Mouse (Mus musculus) layer of hippocampus, adult 9-11 months (tissue): ENCODE measurements around the gene Ubn1.

ENCODE experiments used
- DNase-seq: peaks from one replicate; pipeline ENCODE4 v3.0.0; 2022

Gene Ubn1

DNA sequence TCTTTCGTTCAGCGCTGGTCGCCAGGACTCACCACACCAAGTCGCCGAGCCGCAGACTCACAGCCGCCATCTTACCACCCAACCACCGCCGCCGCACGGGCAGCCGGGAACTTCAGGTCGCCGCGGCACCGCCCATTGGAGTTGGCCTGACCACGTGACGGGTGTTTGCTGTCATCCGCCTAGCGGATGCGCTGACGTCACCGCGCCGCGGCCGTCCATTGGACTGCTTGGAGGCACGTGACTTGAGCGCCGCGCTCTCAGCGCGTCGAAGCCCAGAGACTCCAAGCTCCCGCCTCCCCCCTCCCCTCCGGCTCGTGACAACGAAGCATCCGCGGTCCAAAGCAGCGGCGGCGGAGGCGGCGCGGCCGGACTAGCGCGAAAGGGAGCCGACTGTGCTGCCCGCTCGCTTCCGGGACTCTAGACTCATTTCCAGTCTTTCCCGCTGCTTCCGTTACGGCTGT, at the start of gene Ubn1, which contains the start of gene Glyr1:
Gene Ubn1 (plus strand): TSS at position 284 of the 461 bp plus-strand sequence.
Gene Glyr1 (minus strand): TSS at position 90 of the 461 bp plus-strand sequence.
- DNase-seq: peak; percentile 100

DNA sequence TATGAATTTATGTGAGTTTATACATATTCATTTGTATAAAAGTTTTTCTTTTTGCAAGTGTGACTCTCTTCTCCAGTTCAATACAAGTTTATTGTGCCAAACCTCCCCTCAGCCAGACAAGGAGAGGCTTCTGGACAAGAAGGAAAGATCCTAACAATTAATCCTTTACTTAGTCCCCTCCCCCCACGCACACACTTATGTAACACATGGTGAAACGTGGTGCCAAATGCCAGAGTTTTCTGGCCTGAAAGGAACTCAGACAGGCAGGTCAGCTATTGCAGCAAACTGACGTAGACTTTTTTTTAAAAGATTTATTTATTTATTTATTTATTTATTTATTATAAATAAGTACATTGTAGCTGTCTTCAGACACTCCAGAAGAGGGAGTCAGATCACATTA, 49.2 kb upstream of the Ubn1 start:
- DNase-seq: no peak

DNA sequence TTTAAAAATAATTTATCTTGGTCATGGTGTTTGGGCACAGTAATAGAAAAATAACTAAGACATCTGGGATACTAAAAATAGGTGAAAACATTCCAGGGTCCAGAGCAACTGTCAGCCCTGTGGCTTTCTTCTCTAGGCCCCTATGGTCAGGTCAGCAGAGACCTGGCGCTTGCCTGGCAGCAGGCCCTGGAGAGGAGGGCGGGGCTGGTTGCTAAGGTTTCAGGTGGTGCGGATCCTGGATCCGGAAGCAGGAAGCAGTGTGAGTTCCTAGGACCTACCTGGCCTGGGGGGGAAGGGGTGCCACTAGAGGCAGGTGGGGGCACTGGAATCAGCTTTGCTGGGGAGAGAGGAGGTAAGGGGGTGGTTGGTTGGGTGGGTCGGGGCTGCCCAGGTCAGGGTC, 42.8 kb upstream of the Ubn1 start, which contains the start of gene Smim22:
Gene Smim22 (plus strand): TSS at position 222 of the 400 bp plus-strand sequence.
- DNase-seq: no peak

DNA sequence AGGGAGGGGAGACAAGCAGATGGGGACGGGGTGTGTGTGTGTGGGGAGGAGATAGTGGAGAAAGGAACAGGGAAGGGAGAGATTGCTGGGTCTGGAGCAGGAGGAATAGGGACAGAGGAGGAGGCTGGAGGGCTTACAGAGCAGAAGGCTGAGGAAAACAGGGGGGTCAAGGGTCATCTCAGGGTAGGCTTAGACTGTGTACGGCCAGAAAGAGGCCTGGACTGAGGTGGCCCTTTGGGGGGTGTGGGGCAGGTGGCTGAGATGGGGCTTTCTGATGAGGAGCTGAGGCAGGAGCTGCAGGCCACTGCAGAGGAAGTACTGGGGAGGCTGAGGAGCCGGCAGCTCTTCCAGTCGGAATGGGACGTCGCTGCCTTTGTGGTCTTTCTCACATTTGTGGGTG, 42.4 kb upstream of the Ubn1 start:
- DNase-seq: no peak

DNA sequence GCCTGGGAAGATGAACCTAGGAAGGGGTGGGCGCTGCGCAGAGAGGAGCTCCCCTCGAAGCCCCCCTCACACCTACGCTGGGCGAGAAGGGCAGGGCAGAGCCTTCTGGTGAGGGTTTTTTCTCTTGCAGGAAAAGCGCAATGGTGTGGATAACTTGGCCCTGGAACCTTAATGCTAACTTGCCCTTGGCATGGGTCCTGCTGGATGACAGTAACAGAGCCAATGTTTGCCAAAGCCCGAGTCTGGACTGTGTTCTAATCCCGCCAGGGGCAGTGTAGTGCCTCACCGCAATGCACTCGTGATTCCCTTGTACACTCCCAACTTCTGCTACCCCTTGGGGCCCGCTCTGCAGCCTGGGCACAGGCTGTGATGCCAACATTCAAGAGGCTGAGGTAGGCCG, 41.8 kb upstream of the Ubn1 start:
- no peak for DNase-seq

DNA sequence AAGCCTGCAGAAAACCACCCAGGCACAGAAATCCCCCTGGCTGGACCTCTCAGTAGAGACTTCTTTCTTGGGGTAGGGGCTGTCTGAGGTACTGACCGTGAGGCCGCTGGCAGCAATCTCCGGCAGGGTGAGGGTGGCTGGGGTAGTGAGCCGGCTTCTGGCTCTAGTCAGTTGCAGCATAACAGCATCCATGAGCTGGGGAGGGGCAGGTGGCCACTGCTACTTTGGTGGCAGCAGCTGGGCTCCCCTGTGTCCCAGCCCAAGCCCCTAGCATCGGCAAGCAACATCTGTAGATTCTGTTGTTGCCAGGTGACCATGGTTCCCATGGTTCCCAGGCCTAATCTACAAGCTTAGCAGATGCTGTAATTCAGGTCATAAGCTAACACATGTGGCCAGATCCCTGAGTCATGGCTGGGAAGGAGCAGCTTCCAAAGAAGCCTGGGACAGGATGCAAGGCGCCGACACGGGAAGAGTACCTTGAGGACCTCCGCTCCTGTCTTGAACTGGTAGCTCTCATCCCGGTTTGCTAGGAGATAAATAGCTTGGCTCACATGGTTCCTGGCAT, 39.4 kb upstream of the Ubn1 start:
- DNase-seq: peak; percentile 31

DNA sequence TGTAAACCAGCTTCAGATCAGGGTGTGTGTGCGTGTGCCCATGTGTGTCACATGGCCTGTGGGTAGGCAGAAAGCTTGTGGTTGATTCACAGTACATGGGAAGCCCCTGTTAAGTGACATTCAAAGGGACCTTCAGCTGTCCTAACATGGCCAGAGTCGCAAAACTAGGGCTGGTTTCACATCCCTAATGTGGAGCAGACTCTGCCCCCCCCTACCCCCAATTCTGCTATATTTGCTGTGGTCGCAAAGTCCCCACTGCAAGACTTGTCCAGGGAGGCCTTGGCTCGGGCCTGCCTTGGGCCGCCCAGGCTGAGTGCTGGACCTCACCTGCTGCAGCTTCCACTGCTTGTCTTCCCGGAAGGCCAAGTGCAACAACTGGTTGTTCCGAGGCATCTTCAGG, 38.6 kb upstream of the Ubn1 start:
- no peak for DNase-seq

DNA sequence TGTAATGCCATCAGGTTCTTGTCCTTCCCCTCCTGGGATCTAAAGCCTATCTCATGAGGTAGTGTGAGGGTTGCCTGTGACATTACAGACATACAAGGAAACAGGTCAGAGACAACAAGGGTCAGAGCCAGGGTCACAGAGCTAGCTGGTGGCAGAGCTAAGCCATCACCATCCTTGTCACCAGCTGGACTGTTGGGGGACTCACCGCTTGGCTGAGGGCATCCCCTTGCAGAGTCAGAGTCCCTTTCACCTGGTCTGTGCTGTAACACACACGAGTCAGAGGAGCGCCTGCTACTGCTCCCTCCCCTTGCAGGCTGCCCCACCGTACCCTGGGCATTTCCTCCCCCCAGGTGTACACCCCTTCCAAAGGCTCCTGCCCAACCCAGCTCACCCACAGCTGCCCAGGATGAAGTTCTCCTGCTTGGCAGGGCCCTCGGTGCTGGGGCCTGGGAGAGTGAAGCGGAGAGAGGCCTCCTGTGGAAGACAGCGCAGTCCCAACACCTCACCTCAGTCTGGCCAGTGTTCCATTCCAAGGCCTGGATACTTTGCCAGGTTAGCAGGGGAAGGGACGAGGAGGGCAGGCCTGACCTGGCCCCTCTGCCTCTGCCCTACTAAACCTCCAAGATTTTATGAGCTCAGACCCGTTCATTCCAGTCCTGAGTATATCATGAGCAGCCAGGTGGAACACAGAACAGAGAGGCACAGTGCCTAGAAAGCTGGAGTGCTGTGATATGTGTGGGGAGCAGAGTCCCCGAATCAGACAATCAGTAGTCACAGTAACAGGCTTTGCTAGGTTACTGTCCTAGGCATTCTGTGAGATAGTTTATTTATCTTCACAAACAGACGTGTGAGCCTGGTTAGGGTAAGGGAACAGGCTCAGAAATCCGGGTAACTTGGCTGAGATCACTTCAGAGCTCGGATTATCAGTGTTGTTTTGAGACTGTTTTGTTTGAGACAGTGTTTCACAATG, 37.5 kb upstream of the Ubn1 start:
- DNase-seq: peak; percentile 49

DNA sequence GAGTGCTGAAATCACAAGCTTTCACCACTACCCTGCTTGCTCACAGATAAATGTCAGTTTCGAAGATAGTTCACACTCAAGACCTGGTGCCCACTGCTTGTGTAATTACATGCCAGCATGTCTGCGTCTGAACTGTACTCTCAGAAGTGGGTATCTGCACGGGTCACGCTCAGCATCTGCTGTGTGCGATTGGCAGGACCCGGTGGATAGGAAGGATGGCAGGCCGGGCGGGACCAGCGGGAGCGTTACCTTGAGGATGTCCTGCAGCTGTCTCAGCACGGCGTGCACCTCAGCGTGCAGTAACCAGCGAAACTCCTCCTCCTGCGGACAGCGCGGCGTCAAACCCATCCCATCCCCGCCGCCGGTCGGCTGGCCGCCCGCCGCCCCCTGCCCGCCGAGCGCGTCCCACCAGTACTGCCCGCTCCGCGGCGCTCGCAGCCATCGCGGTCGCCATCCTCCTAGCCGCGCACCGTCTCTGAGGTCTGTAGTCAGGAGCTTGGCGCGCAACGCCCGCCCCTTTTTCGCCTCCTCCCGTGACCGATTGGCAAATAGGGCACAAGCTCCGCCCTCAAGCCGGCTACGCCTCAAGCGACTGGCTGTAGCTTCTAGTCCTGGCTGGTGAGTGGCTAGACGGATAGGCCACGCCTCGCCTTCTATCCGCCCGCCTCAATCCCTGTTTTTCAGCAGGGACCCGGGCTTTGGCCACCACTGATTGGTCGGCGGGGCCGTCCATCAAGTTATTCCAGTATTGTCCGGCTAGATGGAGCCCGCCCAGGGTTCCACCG, 36.6 kb upstream of the Ubn1 start, which contains the start of gene Rogdi:
Gene Rogdi (minus strand): TSS at position 500 of the 785 bp plus-strand sequence.
- DNase-seq: peak; percentile 100

DNA sequence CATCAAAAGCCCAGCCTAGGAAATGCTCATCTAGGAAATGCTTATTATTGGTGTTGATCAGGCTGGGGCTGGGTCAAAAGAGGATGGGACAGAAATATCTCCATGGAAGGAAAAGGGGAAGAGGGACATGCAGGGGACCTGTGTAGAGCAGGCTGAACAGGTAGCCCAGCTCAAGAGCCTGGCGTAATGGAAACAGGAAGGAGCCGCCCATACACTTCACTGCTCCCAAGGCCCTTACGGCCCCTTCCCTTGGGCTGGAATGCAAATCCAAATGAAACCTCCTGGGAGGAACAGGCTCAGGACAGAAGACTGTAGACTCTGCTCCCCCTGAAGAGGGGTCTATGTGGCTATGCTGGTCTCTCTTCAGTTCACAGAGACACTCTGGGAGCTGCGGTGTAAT, 35.3 kb upstream of the Ubn1 start:
- no peak for DNase-seq

DNA sequence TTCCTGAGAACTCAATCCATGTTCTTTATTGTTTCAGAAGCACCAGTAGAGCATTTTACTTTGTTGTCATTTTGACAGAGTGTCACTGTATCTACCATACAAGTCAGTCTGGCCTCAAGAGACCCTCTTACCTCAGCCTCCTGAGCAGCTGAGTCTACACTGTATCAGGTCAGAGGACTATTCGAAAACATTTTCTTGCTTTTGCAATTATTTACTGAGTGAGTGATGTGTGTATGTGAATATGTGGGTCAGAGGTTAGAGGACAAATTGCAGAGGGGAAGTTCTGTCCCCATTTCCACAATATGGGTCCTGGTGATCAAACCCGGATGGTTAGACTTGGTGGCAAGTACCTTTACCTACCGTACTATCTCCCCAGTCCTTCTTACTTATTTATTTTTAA, 25.8 kb upstream of the Ubn1 start:
- no peak for DNase-seq

DNA sequence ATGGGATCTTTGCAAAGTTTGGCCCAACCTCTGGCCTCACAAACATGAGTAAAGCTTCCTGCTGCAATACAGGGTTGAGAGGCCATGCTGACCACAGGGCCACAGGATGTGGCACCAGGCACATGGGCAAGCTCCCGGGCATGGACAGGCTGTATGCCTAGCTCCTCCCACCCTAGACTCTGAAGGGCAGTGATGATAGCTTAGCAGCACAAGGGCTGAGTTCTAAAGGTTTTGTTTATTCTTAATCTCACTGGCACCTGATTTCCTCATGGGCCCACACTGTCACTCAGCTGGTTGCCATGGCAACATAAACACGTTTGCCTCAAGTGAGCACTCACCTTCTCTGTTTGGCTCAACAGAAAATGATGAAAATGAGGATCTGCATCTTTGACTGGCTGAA, 20.0 kb upstream of the Ubn1 start:
- DNase-seq: no peak

DNA sequence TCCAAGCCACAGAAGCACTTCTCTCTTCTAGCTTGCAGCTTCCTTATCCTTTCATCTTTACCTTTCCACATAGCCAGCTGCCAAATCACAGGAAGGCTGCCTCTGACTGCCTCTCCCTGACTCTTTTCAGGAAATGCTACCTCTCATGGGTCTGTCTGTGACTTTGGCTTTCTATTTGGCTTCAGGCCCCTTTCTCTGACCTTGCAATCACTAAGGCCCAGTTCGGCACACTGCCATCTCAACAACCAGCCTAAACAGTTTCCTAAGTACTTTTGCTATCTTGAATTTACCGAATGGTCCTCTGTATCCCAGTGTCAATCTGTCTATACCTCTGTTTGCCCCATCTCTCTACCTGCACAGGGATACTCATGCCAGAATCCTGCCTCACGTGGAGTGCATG, 14.3 kb upstream of the Ubn1 start:
- DNase-seq: no peak

DNA sequence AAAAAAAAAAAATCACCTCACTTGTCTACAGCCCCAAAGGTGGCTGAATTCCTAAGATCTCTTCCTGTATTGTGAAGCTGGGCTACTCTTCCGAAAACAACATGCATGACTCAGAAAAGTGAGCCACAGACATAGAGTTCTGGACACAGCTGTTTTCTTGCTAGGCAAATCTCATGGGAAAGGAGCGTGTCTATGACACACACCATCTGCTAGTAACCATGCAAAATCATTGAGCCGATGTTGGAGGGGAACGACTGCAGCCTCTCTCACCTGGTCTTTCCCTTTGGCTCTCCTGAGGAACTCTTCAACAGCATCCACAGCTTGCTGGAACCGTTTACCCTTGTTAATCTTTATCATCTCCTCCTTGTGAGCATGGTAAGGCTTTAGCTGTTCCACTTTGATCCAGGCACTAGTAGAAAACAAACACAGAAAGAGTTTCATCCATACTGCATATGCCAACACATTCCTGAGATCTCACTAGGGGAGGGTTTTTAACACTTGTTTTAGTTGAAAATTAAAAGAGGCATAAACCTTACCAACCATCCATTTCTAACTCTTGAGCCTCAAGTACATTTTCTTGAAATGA, 13.1 kb upstream of the Ubn1 start:
- DNase-seq: no peak

DNA sequence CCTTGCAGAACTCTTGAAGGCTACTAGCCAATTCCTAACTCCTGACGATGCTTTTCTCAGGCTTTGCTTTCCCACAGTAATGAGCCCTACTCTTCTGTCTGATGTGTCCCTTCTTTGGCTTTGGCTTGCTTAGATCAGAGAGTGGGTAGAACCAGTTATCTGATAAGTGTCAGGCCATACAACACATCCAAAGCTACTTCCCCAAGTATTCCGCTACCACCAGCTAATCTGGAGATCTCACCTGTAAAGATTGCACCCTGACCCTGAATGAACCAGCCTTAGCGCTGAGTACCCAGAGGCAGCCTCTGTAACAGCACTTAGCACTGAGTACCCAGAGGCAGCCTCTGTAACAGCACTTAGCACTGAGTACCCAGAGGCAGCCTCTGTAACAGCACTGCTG, 4.5 kb upstream of the Ubn1 start:
- DNase-seq: no peak

DNA sequence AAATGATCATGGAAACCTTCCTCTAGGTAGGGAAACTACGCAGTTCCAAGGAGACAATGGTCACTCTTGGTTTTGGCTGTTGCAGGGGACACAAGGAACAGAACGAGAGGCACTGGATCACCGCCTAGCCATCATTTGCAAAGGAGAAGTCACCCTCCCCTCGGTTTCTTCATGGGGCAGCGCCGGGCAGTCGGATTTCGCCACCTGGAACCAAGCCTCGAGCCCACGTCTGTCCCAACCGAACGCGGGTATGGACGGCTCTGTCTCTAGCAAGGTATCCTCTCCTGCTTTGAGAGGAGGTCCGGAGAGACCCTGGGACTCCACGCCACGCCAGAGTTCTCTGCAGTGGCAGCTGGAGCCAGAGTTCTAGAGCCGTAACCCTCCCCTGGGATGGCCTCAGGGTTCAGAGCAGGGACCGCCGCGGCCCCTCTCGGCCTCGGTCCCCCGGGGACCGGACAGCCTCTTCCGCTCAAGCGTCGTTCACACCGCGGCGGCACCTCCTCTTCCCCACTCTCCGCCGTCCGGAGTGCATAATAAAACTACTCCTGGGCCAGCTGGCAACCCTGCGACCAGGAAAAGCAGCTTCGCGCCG, 579 bp upstream of the Ubn1 start:
- DNase-seq: peak; percentile 11

DNA sequence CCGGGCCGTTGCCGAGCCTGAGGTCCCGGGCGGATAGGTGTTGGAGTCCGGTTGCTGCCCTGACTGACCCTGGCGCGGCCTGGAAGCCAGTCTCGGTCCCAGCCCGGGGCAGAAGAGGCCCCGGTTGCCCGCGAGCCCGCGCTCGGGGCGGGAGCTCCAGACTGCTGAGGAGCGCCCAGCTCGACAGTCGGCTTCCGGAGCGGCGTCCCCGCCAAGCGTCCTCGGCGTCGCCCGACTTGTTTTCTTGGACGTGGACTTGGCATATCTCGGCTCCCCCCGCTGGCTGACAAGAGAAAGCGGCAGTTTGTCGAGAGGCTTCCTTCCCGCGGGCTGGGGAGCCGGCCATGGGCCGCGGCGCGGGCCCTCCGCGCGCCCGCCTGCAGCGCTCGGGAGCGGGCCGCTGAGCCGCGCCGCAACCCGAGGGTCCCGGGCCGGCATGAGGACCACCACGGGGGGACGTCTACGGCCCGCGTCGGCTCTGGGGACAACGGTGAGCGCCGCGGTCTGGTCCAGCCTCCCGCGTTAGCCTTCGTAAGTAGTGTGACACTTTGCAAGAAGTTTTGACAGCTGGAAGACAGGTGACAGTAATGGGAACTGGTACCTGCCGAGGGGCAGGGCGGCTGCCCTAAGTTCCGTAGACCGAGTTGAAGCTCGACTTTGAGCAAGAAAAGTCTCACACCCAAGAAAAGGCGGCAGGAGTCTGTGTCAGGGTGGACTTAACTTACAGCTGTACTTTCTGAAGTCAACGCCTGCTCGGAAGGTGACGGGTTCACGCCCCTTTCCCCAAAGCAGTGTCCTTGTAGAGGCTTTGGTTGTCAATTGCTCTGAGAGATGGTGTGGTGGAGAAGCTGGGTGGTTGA, 624 bp downstream of the Ubn1 start:
- DNase-seq: peak; percentile 75

DNA sequence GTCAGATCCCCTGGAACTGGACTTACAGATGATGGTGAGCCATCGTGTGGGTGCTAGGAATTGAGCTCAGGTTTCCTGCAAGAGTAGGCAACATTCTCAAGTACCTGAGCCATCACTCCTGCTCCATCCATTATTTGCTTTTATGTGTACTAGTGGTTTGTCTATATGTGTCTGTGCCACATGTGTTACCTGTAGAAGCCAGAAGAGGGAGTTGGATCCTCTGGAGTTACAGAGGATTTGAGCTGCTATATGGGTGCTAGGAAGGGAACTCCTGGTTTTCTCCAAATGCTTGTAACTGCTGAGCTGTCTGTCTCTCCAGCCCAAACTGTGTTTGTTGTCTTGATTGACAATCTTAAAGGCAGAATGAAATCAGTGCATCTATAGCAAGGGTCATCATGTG, 8.3 kb downstream of the Ubn1 start:
- no peak for DNase-seq

DNA sequence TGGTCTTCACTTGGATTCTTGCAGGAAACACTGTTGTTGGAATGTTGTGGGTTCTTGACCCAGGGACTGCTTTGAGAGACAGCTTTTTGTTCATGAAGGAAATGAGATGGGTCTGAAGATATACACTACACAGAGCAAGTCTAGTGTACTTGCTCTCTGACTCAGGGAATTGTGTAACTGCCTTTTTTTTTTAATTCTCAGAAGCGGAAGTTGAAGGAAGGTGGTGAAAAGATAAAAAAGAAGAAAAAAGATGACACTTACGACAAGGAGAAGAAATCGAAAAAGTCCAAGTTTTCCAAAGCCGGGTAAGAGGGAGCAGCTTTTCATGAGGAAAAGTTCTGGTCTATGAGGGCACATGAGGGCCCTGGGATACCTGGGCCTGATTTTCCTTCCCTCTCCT, 13.6 kb downstream of the Ubn1 start:
- no peak for DNase-seq

DNA sequence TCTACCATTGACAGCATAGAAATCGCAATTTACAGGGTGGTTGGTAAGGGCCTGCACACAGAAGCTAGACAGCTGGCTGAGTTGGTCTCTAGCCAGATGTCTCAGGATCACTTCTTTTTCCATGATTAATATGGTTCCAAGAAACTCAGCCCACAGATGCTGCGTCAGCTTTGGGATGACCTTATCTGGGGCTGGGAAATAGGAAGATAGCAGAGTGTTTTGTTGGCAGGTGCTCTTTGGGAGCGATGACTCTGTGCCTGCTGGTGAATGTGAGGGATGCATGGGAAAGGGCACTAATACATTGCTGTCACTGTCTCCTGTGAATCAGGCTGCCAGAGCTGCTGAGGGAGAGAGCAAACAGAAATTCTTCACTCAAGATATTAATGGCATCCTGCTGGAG, 20.5 kb downstream of the Ubn1 start:
- peak; percentile 81 for DNase-seq

DNA sequence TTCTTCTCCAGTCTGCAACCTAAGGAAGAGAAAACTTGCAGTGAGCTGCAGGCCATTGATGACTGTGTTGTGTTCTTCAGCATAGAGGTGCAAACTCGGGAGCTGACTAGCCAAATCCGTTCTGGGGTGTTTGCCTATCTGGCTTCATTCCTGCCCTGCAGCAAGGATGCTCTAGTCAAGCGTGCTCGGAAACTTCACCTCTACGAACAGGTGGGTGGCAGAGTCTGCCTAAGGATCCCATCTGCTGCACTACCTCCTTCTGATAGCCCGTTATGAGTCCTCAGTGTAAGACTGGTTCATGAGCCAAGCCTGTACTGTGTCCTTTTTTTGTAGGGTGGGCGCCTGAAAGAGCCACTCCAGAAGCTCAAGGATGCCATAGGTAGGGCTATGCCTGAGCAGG, 22.1 kb downstream of the Ubn1 start:
- no peak for DNase-seq
